Mouse (Mus musculus) liver (tissue): Measurements from ENCODE around the gene D430041D05Rik.
"Not testable (repeated sequence)": the region's sequence is repeated elsewhere in the genome, so short reads cannot be mapped to it uniquely, and the experiment has no call there.

ENCODE experiments used
- DNase-seq: peaks from one replicate; pipeline ENCODE4 v3.0.0-alpha.2; 2020; ENCODE audit warnings: mixed read lengths

Gene D430041D05Rik

GRCm38 (mm10) chr2:104144004-104144403 is 266.8 kb downstream of the D430041D05Rik start:
- DNase-seq, result no peak

GRCm38 (mm10) chr2:104142140-104142539 is 268.7 kb downstream of the D430041D05Rik start:
- no peak for DNase-seq

GRCm38 (mm10) chr2:104135920-104136319 is 274.9 kb downstream of the D430041D05Rik start:
- DNase-seq, result no peak

- DNase-seq, result peak; percentile 62
Measured at GRCm38 (mm10) chr2:104134150-104135056, 276.4 kb downstream of the D430041D05Rik start.

GRCm38 (mm10) chr2:104133042-104133810 is 277.6 kb downstream of the D430041D05Rik start:
- DNase-seq, result no peak

- no peak for DNase-seq
Measured at GRCm38 (mm10) chr2:104132266-104132859, 278.4 kb downstream of the D430041D05Rik start.

- DNase-seq, result peak; percentile 88
Measured at GRCm38 (mm10) chr2:104130969-104131368, 279.8 kb downstream of the D430041D05Rik start.

- DNase-seq, result peak; percentile 92
Measured at GRCm38 (mm10) chr2:104130165-104130564, 280.6 kb downstream of the D430041D05Rik start.

- no peak for DNase-seq
Measured at GRCm38 (mm10) chr2:104128803-104129531, 281.8 kb downstream of the D430041D05Rik start.

- DNase-seq, result no peak
Measured at GRCm38 (mm10) chr2:104124071-104124470, 286.7 kb downstream of the D430041D05Rik start.

- peak; percentile 61 for DNase-seq
Measured at GRCm38 (mm10) chr2:104123540-104123939, 287.3 kb downstream of the D430041D05Rik start.

GRCm38 (mm10) chr2:104122505-104123378 is 288.1 kb downstream of the D430041D05Rik start, which contains the start of gene A930018P22Rik:
A930018P22Rik (plus strand) TSS chr2:104122769.
- DNase-seq, result peak; percentile 98

- DNase-seq, result peak; percentile 77
Measured at GRCm38 (mm10) chr2:104121681-104122504, 288.9 kb downstream of the D430041D05Rik start.

- no peak for DNase-seq
Measured at GRCm38 (mm10) chr2:104120312-104120711, 290.5 kb downstream of the D430041D05Rik start.

GRCm38 (mm10) chr2:104119097-104119496 is 291.7 kb downstream of the D430041D05Rik start:
- no peak for DNase-seq

GRCm38 (mm10) chr2:104117173-104117572 is 293.6 kb downstream of the D430041D05Rik start:
- DNase-seq, result not testable (repeated sequence)

GRCm38 (mm10) chr2:104114898-104115297 is 295.9 kb downstream of the D430041D05Rik start:
- no peak for DNase-seq

GRCm38 (mm10) chr2:104113563-104113962 is 297.2 kb downstream of the D430041D05Rik start:
- DNase-seq, result not testable (repeated sequence)

- not testable (repeated sequence) for DNase-seq
Measured at GRCm38 (mm10) chr2:104111170-104111797, 299.5 kb downstream of the D430041D05Rik start.

- DNase-seq, result no peak
Measured at GRCm38 (mm10) chr2:104110031-104110430, 300.8 kb downstream of the D430041D05Rik start.
